Mouse (Mus musculus) B cell, adult (primary cell): ENCODE data around the gene Olfr1054. TPM values are rescaled to one million over a fixed set of nuclear protein-coding genes. Genes with fewer than 3 reads are reported as not detected.

Source experiments
- total RNA-seq: library from RNA; stranded (reverse); gene quantifications from 4 replicates; pipeline ENCODE4 v1.2.4, GENCODE M21; 2023; ENCODE audit not compliant: inconsistent age

Gene Olfr1054
- not detected in 4 replicates for total RNA-seq

DNA sequence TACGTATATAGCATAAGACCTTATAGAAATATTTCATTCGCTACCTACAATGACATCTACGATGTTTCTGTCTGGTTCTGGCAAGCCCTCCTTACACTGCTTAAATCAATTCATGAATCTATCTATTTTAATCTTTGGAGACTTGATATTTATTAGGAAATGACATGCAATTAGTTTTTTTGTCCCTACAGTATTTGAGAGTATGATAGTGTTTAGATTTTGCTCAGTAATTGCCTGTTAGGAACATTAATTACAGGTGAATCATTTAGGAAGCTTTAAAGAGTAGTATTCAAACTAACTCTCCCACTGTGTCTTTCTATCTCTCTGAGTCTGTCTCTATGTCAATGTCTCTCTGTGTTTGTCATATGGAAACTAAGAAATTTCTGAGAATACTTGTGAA lies at the start of gene Olfr1054:
Olfr1054 (minus strand) TSS at position 101 of the 400 bp plus-strand sequence.

DNA sequence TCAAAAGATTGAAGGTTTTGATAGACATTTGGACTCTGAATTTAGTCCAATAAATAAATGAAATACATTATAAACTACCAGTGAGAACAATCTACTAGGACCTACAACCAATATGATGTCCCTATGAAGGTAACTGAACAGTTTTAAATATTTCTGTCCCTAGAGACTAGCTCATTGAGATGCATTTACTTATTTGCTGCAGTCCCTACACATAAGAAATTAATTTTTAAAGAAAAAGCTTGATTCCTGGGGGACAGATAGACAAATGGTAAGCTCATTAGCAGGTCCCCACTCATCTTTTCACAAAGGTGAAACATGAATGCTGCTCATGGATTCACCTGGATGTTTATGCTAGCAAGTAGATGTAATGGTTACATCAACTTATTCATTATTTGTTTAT lies 43.1 kb upstream of the Olfr1054 start, which contains the start of gene Olfr1057:
Olfr1057 (minus strand) TSS at position 101 of the 400 bp plus-strand sequence.

DNA sequence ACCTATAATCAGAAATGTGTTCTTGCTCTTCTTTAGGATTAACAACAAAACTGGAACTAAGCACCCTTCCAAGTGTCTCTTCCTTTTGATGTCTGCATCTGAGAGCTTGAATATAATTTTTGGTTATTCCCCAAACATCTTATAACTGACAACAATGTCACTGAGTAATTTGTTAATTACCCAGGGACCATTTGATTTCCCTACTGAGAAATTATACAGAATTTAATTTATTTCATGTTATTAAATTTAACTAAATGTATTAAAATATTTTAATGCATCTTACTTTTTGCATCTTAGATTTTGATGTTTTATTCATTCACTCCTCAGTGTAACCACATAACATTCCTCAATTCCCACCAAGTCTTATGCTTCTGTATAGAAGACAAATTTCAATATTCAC lies 27.1 kb upstream of the Olfr1054 start, which contains the start of gene Olfr1056:
Olfr1056 (minus strand) TSS at position 101 of the 400 bp plus-strand sequence.

DNA sequence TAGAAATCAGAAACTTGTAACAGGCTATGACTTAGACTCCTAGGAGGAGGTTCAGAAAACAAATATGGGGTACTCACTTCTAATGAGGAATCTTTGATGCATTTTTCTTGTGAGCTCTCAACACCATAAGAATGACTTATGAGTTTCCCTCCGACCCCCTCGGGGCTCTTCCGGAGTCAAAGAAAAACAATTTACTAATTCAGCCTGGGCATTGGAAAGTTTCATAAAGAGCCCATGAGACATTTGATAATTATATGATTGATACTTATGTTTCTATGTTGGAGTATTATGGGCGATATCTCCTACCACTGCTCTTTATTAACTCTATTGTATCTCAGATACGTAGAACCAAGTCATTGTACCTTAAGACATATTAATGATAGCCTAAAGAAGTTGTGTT lies 15.0 kb upstream of the Olfr1054 start, which contains the start of gene Olfr1055:
Olfr1055 (minus strand) TSS at position 101 of the 400 bp plus-strand sequence.

DNA sequence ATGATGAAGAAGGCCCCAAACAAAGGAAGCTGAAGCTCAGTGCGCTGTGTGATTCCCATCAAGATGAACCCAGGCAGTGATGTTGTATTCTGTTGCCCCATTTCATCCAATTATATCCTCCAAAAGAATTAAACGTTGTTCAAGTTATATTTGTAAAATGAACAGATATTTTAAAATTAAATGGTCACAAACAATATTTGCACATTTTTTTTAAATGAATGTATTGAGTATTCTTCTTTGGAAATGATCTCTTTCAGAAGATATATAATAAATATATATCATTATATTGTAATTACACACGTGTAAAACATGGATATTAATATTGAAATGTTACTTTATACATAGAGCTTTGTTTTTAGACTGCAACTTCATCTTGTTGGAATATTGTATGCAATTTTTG lies 20.0 kb downstream of the Olfr1054 start, which contains the start of gene Olfr1053:
Olfr1053 (minus strand) TSS at position 101 of the 400 bp plus-strand sequence.

DNA sequence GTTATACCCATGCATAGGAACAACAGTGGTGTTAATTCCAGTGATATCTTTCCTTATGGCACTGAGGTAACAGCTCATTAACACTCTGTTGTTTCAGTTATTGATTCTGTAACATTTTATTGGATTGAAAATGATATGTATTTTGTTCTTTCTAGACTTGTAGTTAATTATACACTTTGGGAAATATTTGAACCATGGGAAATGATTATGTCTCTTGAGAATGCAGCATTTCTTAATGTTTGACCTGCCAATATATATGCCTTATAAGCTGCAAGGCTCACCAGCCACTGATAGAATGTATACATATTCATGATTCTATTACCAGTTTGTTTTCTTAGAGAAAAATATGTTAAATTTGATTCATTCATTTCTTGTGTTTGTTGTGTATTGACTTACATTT lies 43.1 kb downstream of the Olfr1054 start, which contains the start of gene Olfr1052:
Olfr1052 (plus strand) TSS at position 301 of the 400 bp plus-strand sequence.

Other genes starting within 250 kb of the Olfr1054 start
- not detected in 4 replicates for gene Olfr1037, start 248.0 kb downstream of the Olfr1054 start, total RNA-seq
- gene Olfr1039, start 199.5 kb downstream of the Olfr1054 start, total RNA-seq = not detected in 4 replicates
- gene Olfr1040, start 188.7 kb downstream of the Olfr1054 start, total RNA-seq = not detected in 4 replicates
- not detected in 4 replicates for gene Olfr1042, start 173.6 kb downstream of the Olfr1054 start, total RNA-seq
- gene Olfr1043, start 167.9 kb downstream of the Olfr1054 start, total RNA-seq = not detected in 4 replicates
- not detected in 4 replicates for gene Olfr1044, start 157.6 kb downstream of the Olfr1054 start, total RNA-seq
- not detected in 4 replicates for gene Olfr52, start 149.8 kb downstream of the Olfr1054 start, total RNA-seq
- not detected in 4 replicates for gene Olfr1045, start 132.4 kb downstream of the Olfr1054 start, total RNA-seq
- gene Olfr1046, start 116.1 kb downstream of the Olfr1054 start, total RNA-seq = not detected in 4 replicates
- gene Olfr1047, start 104.0 kb downstream of the Olfr1054 start, total RNA-seq = not detected in 4 replicates
- gene Olfr1048, start 95.1 kb downstream of the Olfr1054 start, total RNA-seq = not detected in 4 replicates
- gene Olfr1049, start 77.1 kb downstream of the Olfr1054 start, total RNA-seq = not detected in 4 replicates
- not detected in 4 replicates for gene Olfr1051, start 56.3 kb downstream of the Olfr1054 start, total RNA-seq
- not detected in 4 replicates for gene Olfr1052, start 43.0 kb downstream of the Olfr1054 start, total RNA-seq
- not detected in 4 replicates for gene Olfr1053, start 20.1 kb downstream of the Olfr1054 start, total RNA-seq
- gene Olfr1055, start 14.9 kb upstream of the Olfr1054 start, total RNA-seq = not detected in 4 replicates
- not detected in 4 replicates for gene Olfr1056, start 27.0 kb upstream of the Olfr1054 start, total RNA-seq
- not detected in 4 replicates for gene Olfr1057, start 43.0 kb upstream of the Olfr1054 start, total RNA-seq
- not detected in 4 replicates for gene Olfr1058, start 53.1 kb upstream of the Olfr1054 start, total RNA-seq
- not detected in 4 replicates for gene Olfr1061, start 78.6 kb upstream of the Olfr1054 start, total RNA-seq
- not detected in 4 replicates for gene Olfr1062, start 91.3 kb upstream of the Olfr1054 start, total RNA-seq
- not detected in 4 replicates for gene Olfr1065, start 115.2 kb upstream of the Olfr1054 start, total RNA-seq
- not detected in 4 replicates for gene Olfr1066, start 120.8 kb upstream of the Olfr1054 start, total RNA-seq
- not detected in 4 replicates for gene Olfr228, start 152.0 kb upstream of the Olfr1054 start, total RNA-seq
- gene Olfr1076, start 173.0 kb upstream of the Olfr1054 start, total RNA-seq = not detected in 4 replicates
- gene Olfr1079, start 207.0 kb upstream of the Olfr1054 start, total RNA-seq = not detected in 4 replicates
- not detected in 4 replicates for gene Olfr1080, start 222.8 kb upstream of the Olfr1054 start, total RNA-seq